Mouse (Mus musculus): Measurements from ENCODE around the gene Mpv17l2. TPM values are rescaled to one million over a fixed set of nuclear protein-coding genes. Genes with fewer than 3 reads are reported as not detected.

Gene Mpv17l2
- polyA plus RNA-seq, 1 experiment: 99.7 TPM

DNA sequence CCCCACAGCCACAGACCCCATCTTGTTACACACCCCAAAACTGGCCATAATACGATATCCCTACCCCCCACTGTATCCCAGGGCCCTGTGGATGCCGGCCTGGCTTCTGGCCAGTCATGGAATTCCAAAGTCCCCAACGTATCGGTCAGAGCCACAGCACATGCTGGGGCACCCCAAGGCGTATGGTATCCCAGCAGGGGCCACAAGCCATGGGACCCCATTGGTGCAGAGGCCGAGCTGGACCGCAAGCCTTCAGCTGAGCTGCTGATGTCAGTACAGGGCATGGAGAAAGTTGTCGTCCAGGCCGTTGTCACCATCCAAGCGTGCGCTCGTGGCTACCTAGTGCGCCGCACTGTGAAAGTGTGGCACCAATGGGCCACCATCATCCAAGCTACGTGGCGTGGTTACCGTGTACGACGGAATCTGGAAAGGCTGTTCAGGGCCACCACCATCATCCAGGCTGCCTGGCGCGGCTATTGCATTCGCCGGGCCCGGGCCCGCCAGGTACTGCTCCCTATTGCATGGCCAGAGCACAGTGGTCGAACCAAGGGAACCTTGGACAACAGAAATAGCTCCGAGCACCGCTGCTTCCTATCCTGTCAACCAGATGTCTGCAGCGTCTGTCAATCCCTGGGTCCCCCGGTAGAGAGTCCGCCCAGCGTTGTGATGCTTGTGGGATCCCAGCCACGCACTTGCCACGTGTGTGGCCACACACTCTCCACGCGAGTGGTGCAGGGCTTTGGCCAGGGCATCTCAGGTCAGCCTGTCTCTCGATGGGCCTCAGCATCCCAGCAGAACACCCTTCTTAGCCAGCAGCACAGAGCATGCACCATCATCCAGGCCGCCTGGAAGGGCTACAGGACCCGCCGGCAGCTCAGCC lies 44.0 kb downstream of the Mpv17l2 start:
- H3K27me3 ChIP-seq (replicated peaks): peaks cover 54% of the 10 kb centered on the region

DNA sequence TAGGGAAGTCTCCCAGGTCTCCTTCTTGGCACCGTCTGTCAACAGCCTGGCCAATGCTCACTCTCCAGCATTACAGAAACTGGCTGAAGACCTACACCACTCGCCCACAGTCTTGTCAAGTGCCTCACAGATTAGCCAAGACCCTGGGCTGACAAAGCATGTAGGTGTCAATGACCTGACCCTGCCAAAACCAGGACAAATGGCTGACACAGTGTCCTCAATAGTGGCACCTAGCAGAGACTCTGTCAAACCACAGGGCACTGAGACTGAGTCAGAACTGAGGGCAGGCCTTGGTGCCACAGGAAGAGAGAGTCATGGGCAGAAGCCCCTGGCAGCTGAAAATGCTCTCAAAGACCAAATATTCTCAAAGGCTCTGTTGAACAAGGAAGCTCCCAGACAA lies 45.7 kb downstream of the Mpv17l2 start:
- TF ChIP-seq FLI1 (IDR thresholded peaks at IDR 0.05; ENCODE audit: low read length) (no peak), GATA1 (IDR thresholded peaks at IDR 0.05; ENCODE audit: borderline replicate concordance, low read length) (no peak)
- Histone ChIP-seq H3K36me3 (replicated peaks; ENCODE audit: low read length) (no peaks in the 10 kb centered on the region), H3K4me1 (peaks cover 37% of the 10 kb centered on the region), H3K27me3 (replicated peaks) (peaks cover 71% of the 10 kb centered on the region), H3K9me3 (no peaks in the 10 kb centered on the region), H3K4me3 (replicated peaks) (no peak overlapping the region)

More for the DNA sequence above, 44.0 kb downstream of the Mpv17l2 start:
- H3K4me3 ChIP-seq (replicated peaks): no peak overlapping the region
- H3K9me3 ChIP-seq: no peaks in the 10 kb centered on the region
- TF ChIP-seq FLI1 (IDR thresholded peaks at IDR 0.05; ENCODE audit: low read length) (no peak), GATA1 (IDR thresholded peaks at IDR 0.05; ENCODE audit: borderline replicate concordance, low read length) (no peak)
- no peaks in the 10 kb centered on the region for H3K36me3 ChIP-seq (replicated peaks; ENCODE audit: low read length)
- H3K4me1 ChIP-seq: peaks cover 39% of the 10 kb centered on the region

DNA sequence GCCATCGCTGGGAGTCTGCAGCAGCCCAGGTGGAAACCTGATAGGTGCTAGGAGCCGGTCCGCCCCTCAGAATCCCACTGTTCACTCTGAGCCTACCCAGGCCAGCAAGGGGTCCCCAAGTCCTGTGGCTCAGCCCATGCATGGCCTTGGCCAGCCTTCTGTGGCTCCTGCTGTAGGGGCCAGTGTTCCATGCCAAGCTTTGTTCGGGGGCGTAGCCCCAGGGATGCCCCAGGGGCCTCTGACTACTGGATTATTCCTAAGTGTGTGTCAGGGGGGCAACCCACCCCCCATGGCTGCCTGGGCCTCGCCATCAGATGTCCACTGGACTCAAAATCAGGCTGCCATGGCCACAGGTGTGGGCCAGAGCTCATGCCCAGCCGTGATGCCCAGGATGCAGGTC lies 46.8 kb downstream of the Mpv17l2 start:
- no peaks in the 10 kb centered on the region for H3K36me3 ChIP-seq (replicated peaks; ENCODE audit: low read length)
- TF ChIP-seq FLI1 (IDR thresholded peaks at IDR 0.05; ENCODE audit: low read length): no peak
- TF ChIP-seq GATA1 (IDR thresholded peaks at IDR 0.05; ENCODE audit: borderline replicate concordance, low read length): no peak
- no peak overlapping the region for H3K4me3 ChIP-seq (replicated peaks)
- peaks cover 31% of the 10 kb centered on the region for H3K4me1 ChIP-seq
- H3K27me3 ChIP-seq (replicated peaks): peaks cover 81% of the 10 kb centered on the region
- H3K9me3 ChIP-seq: no peaks in the 10 kb centered on the region

DNA sequence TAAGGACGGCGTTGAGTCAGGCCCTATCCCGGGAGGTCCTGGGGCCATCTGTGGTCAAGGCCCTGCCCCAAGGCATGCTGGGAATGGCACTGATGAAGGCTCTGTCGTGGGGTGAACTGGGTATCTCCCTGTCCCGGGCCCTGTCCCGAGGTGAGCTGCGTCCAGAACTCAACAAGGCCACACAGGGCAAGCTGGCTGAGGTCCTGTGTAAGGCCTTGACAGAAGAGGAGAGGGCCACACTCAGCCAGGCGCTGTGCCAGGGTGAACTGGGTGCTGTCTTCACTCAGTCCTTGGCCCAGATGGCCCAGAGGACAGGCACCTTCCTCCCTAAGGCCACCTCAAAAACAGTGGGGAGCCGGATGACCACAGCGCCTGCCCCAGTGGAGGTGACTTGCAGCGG lies 49.7 kb downstream of the Mpv17l2 start:
- Histone ChIP-seq H3K4me3 (replicated peaks) (no peak overlapping the region), H3K9me3 (peaks cover 4% of the 10 kb centered on the region; the same call in 1 of the 2 replicates), H3K4me1 (peaks cover 24% of the 10 kb centered on the region), H3K27me3 (replicated peaks) (peaks cover 90% of the 10 kb centered on the region), H3K36me3 (replicated peaks; ENCODE audit: low read length) (no peaks in the 10 kb centered on the region)
- TF ChIP-seq FLI1 (IDR thresholded peaks at IDR 0.05; ENCODE audit: low read length): no peak
- no peak for TF ChIP-seq GATA1 (IDR thresholded peaks at IDR 0.05; ENCODE audit: borderline replicate concordance, low read length)

DNA sequence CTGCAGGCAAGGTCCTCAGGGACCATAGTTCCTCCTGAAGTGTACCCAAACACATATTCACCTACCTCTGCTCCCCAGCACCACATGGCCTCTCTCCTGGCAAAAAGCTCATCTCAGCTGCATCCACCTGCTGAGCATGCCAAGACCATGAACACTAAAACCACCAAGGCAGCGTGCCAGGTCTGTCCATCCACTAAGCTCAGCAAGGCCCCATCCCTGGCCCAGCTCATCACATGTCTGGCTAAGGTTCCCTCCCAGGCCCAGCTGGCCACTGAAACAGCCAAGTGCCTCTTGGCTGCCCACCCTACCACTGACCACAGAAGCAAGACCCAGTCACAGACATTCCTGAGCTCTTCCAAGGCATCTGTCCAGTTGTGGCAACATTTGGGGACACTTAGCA lies 50.5 kb downstream of the Mpv17l2 start:
- Histone ChIP-seq H3K36me3 (replicated peaks; ENCODE audit: low read length) (no peaks in the 10 kb centered on the region), H3K4me1 (peaks cover 25% of the 10 kb centered on the region), H3K9me3 (peaks cover 4% of the 10 kb centered on the region; the same call in 1 of the 2 replicates), H3K27me3 (replicated peaks) (peaks cover 83% of the 10 kb centered on the region), H3K4me3 (replicated peaks) (no peak overlapping the region)
- no peak for TF ChIP-seq GATA1 (IDR thresholded peaks at IDR 0.05; ENCODE audit: borderline replicate concordance, low read length)
- no peak for TF ChIP-seq FLI1 (IDR thresholded peaks at IDR 0.05; ENCODE audit: low read length)

DNA sequence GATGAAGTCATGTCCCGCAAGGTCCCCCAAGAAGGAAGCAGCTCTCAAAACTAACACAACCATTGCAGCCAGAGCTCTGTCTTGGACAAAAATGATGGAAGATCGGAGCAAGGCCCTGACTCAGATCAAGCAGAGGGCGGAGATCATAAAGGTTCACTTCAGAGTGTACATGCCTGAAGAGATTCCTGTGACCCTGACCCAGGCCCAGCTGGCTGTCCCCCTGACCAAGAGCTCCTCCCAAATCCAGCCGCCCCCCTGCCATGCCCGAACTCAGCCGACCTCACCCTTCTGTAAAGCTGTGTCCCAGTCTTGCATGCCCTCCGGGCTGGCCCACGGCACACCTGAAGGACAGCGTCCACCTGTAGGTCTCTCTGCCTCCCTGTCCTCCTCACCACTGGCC lies 51.0 kb downstream of the Mpv17l2 start:
- H3K9me3 ChIP-seq: peaks cover 4% of the 10 kb centered on the region; the same call in 1 of the 2 replicates
- peaks cover 78% of the 10 kb centered on the region for H3K27me3 ChIP-seq (replicated peaks)
- H3K36me3 ChIP-seq (replicated peaks; ENCODE audit: low read length): no peaks in the 10 kb centered on the region
- H3K4me3 ChIP-seq (replicated peaks): no peak overlapping the region
- TF ChIP-seq GATA1 (IDR thresholded peaks at IDR 0.05; ENCODE audit: borderline replicate concordance, low read length) (no peak), FLI1 (IDR thresholded peaks at IDR 0.05; ENCODE audit: low read length) (no peak)
- H3K4me1 ChIP-seq: peaks cover 25% of the 10 kb centered on the region

Other genes with a start within 250 kb of the Mpv17l2 start
- 3,667 and 5,102 TPM in 2 replicates for gene Fkbp8, start 233.2 kb downstream of the Mpv17l2 start, polyA plus RNA-seq (2012; ENCODE audit: insufficient read depth, low replicate concordance)
- gene Kxd1, start 233.0 kb downstream of the Mpv17l2 start, polyA plus RNA-seq (2012; ENCODE audit: insufficient read depth, low replicate concordance): 33.5 and 40.2 TPM in 2 replicates
- gene Ell, start 221.5 kb downstream of the Mpv17l2 start, polyA plus RNA-seq (2012; ENCODE audit: insufficient read depth, low replicate concordance): 58.8 and 65.3 TPM in 2 replicates
- gene Isyna1, start 166.6 kb downstream of the Mpv17l2 start, polyA plus RNA-seq (2012; ENCODE audit: insufficient read depth, low replicate concordance): 165 and 201 TPM in 2 replicates
- gene Ssbp4, start 152.1 kb downstream of the Mpv17l2 start, polyA plus RNA-seq (2012; ENCODE audit: insufficient read depth, low replicate concordance): 1,561 and 3,509 TPM in 2 replicates
- 19.0 and 34.7 TPM in 2 replicates for gene Lrrc25, start 144.8 kb downstream of the Mpv17l2 start, polyA plus RNA-seq (2012; ENCODE audit: insufficient read depth, low replicate concordance)
- 2.5 and 4.5 TPM in 2 replicates for gene Gdf15, start 128.5 kb downstream of the Mpv17l2 start, polyA plus RNA-seq (2012; ENCODE audit: insufficient read depth, low replicate concordance)
- 10.2 and 10.5 TPM in 2 replicates for gene Pgpep1, start 100.6 kb downstream of the Mpv17l2 start, polyA plus RNA-seq (2012; ENCODE audit: insufficient read depth, low replicate concordance)
- gene Lsm4, start 87.7 kb downstream of the Mpv17l2 start, polyA plus RNA-seq (2012; ENCODE audit: insufficient read depth, low replicate concordance): 103 and 569 TPM in 2 replicates
- 972 and 2,520 TPM in 2 replicates for gene Jund, start 62.0 kb downstream of the Mpv17l2 start, polyA plus RNA-seq (2012; ENCODE audit: insufficient read depth, low replicate concordance)
- not detected in 2 replicates for gene Iqcn, start 57.5 kb downstream of the Mpv17l2 start, polyA plus RNA-seq (2012; ENCODE audit: insufficient read depth, low replicate concordance)
- 0.26 TPM in 1 of 2 replicates, not detected in the other for gene Gm3336, start 42.4 kb downstream of the Mpv17l2 start, polyA plus RNA-seq (2012; ENCODE audit: insufficient read depth, low replicate concordance)
- gene Pde4c, start 37.2 kb downstream of the Mpv17l2 start, polyA plus RNA-seq (2012; ENCODE audit: insufficient read depth, low replicate concordance): 0.03 TPM in 1 of 2 replicates, not detected in the other
- 7.8 and 38.4 TPM in 2 replicates for gene Rab3a, start 6.3 kb downstream of the Mpv17l2 start, polyA plus RNA-seq (2012; ENCODE audit: insufficient read depth, low replicate concordance)
- 51.5 and 59.4 TPM in 2 replicates for gene Pik3r2, start 15.8 kb upstream of the Mpv17l2 start, polyA plus RNA-seq (2012; ENCODE audit: insufficient read depth, low replicate concordance)
- gene Mast3, start 44.1 kb upstream of the Mpv17l2 start, polyA plus RNA-seq (2012; ENCODE audit: insufficient read depth, low replicate concordance): 370 and 778 TPM in 2 replicates
- 10.8 and 11.1 TPM in 2 replicates for gene Il12rb1, start 47.5 kb upstream of the Mpv17l2 start, polyA plus RNA-seq (2012; ENCODE audit: insufficient read depth, low replicate concordance)
- gene Arrdc2, start 78.8 kb upstream of the Mpv17l2 start, polyA plus RNA-seq (2012; ENCODE audit: insufficient read depth, low replicate concordance): 30.6 and 35.6 TPM in 2 replicates
- 3.4 and 11.8 TPM in 2 replicates for gene Kcnn1, start 102.3 kb upstream of the Mpv17l2 start, polyA plus RNA-seq (2012; ENCODE audit: insufficient read depth, low replicate concordance)
- gene Ccdc124, start 113.0 kb upstream of the Mpv17l2 start, polyA plus RNA-seq (2012; ENCODE audit: insufficient read depth, low replicate concordance): 92.6 and 282 TPM in 2 replicates
- gene Slc5a5, start 131.8 kb upstream of the Mpv17l2 start, polyA plus RNA-seq (2012; ENCODE audit: insufficient read depth, low replicate concordance): 0.13 and 1.5 TPM in 2 replicates
- 4,812 and 7,707 TPM in 2 replicates for gene Rpl18a, start 136.5 kb upstream of the Mpv17l2 start, polyA plus RNA-seq (2012; ENCODE audit: insufficient read depth, low replicate concordance)
- 69.6 and 104 TPM in 2 replicates for gene Map1s, start 145.0 kb upstream of the Mpv17l2 start, polyA plus RNA-seq (2012; ENCODE audit: insufficient read depth, low replicate concordance)

Data from megakaryocyte, embryonic 14.5 days (primary cell).